Mouse (Mus musculus): Measurements from ENCODE around the gene Gm3667. TPM values are rescaled to one million over a fixed set of nuclear protein-coding genes. Genes with fewer than 3 reads are reported as not detected.
"Not testable (repeated sequence)": the region's sequence is repeated elsewhere in the genome, so short reads cannot be mapped to it uniquely, and the experiment has no call there.

Gene Gm3667
- polyA plus RNA-seq (2015; fragmentation: Nextera tagmentation; extraction: Ambion mirVana), result not detected in 2 replicates

GRCm38 (mm10) chr14:6889521-6890012 lies at the start of gene Gm3667:
Gene Gm3667 (minus strand): TSS chr14:6889962.
- not testable (repeated sequence) for H3K4me3 ChIP-seq (ENCODE audit: low read depth, low read length); H3K9me3 ChIP-seq (replicated peaks; ENCODE audit: control insufficient read depth, low read length)
- 0% methylated on average over 8 of the region's 43 CpGs for WGBS (ENCODE audit: insufficient replicate concordance)

GRCm38 (mm10) chr14:6899881-6900280 lies 10.1 kb upstream of the Gm3667 start:
- 80% methylated on average over 17 of the region's 24 CpGs for WGBS (ENCODE audit: insufficient replicate concordance)
- H3K9me3 ChIP-seq (replicated peaks; ENCODE audit: control insufficient read depth, low read length); H3K9ac ChIP-seq (ENCODE audit: low read depth, low read length); H3K36me3 ChIP-seq (ENCODE audit: control insufficient read depth, insufficient read depth); H3K4me3 ChIP-seq (ENCODE audit: low read depth, low read length); H3K4me2 ChIP-seq (ENCODE audit: low read depth, low read length); H3K27ac ChIP-seq (ENCODE audit: low read length); H3K4me1 ChIP-seq (ENCODE audit: control insufficient read depth, low read depth, low read length); ATAC-seq (ENCODE audit: low read depth); H3K27me3 ChIP-seq (ENCODE audit: control insufficient read depth, insufficient read depth, low read depth, low read length): not testable (repeated sequence)

More at GRCm38 (mm10) chr14:6889521-6890012, at the start of gene Gm3667:
- not testable (repeated sequence) for H3K4me1 ChIP-seq (ENCODE audit: control insufficient read depth, low read depth, low read length); H3K36me3 ChIP-seq (ENCODE audit: control insufficient read depth, insufficient read depth); H3K4me2 ChIP-seq (ENCODE audit: low read depth, low read length); H3K9ac ChIP-seq (ENCODE audit: low read depth, low read length); ATAC-seq (ENCODE audit: low read depth); H3K27me3 ChIP-seq (ENCODE audit: control insufficient read depth, insufficient read depth, low read depth, low read length); H3K27ac ChIP-seq (ENCODE audit: low read length)

- not testable (repeated sequence) for H3K9me3 ChIP-seq (replicated peaks; ENCODE audit: control insufficient read depth, low read length); H3K4me2 ChIP-seq (ENCODE audit: low read depth, low read length); H3K36me3 ChIP-seq (ENCODE audit: control insufficient read depth, insufficient read depth); H3K4me1 ChIP-seq (ENCODE audit: control insufficient read depth, low read depth, low read length); H3K4me3 ChIP-seq (ENCODE audit: low read depth, low read length); ATAC-seq (ENCODE audit: low read depth); H3K27ac ChIP-seq (ENCODE audit: low read length); H3K27me3 ChIP-seq (ENCODE audit: control insufficient read depth, insufficient read depth, low read depth, low read length); H3K9ac ChIP-seq (ENCODE audit: low read depth, low read length)
- WGBS (ENCODE audit: insufficient replicate concordance), result 15% methylated on average over 4 of the region's 5 CpGs
Observed at GRCm38 (mm10) chr14:6888811-6889210, 951 bp downstream of the Gm3667 start.

- H3K4me1 ChIP-seq (ENCODE audit: control insufficient read depth, low read depth, low read length); H3K4me2 ChIP-seq (ENCODE audit: low read depth, low read length); ATAC-seq (ENCODE audit: low read depth); H3K9ac ChIP-seq (ENCODE audit: low read depth, low read length); H3K27ac ChIP-seq (ENCODE audit: low read length); H3K27me3 ChIP-seq (ENCODE audit: control insufficient read depth, insufficient read depth, low read depth, low read length); H3K36me3 ChIP-seq (ENCODE audit: control insufficient read depth, insufficient read depth); H3K4me3 ChIP-seq (ENCODE audit: low read depth, low read length); H3K9me3 ChIP-seq (replicated peaks; ENCODE audit: control insufficient read depth, low read length): not testable (repeated sequence)
- no CpG with 5 or more reads among the region's 3 CpGs for WGBS (ENCODE audit: insufficient replicate concordance)
Observed at GRCm38 (mm10) chr14:6840211-6840610, 49.6 kb downstream of the Gm3667 start, which contains the start of gene Gm3642. Gene Gm3642 (minus strand): TSS chr14:6840311.

GRCm38 (mm10) chr14:6823297-6823696 lies 66.5 kb downstream of the Gm3667 start:
- 65% methylated on average over 3 of the region's 3 CpGs for WGBS (ENCODE audit: insufficient replicate concordance)
- not testable (repeated sequence) for H3K4me2 ChIP-seq (ENCODE audit: low read depth, low read length); H3K9ac ChIP-seq (ENCODE audit: low read depth, low read length)

More at GRCm38 (mm10) chr14:6823297-6823696, 66.5 kb downstream of the Gm3667 start:
- ATAC-seq (ENCODE audit: low read depth); H3K27me3 ChIP-seq (ENCODE audit: control insufficient read depth, insufficient read depth, low read depth, low read length); H3K4me1 ChIP-seq (ENCODE audit: control insufficient read depth, low read depth, low read length); H3K9me3 ChIP-seq (replicated peaks; ENCODE audit: control insufficient read depth, low read length); H3K4me3 ChIP-seq (ENCODE audit: low read depth, low read length); H3K27ac ChIP-seq (ENCODE audit: low read length); H3K36me3 ChIP-seq (ENCODE audit: control insufficient read depth, insufficient read depth): not testable (repeated sequence)

Other genes with a start within 250 kb of the Gm3667 start
- not detected in 2 replicates for gene Gm10251, start 205.8 kb downstream of the Gm3667 start, polyA plus RNA-seq (2015; fragmentation: Nextera tagmentation; extraction: Ambion mirVana)
- not detected in 2 replicates for gene Gm8050, start 169.7 kb downstream of the Gm3667 start, polyA plus RNA-seq (2015; fragmentation: Nextera tagmentation; extraction: Ambion mirVana)
- 0.12 TPM in 1 of 2 replicates, not detected in the other for gene Gm3636, start 147.6 kb downstream of the Gm3667 start, polyA plus RNA-seq (2015; fragmentation: Nextera tagmentation; extraction: Ambion mirVana)
- not detected in 2 replicates for gene Gm8362, start 115.6 kb downstream of the Gm3667 start, polyA plus RNA-seq (2015; fragmentation: Nextera tagmentation; extraction: Ambion mirVana)
- gene Gm3642, start 49.7 kb downstream of the Gm3667 start, polyA plus RNA-seq (2015; fragmentation: Nextera tagmentation; extraction: Ambion mirVana), result not detected in 2 replicates
- not detected in 2 replicates for gene Gm6356, start 83.9 kb upstream of the Gm3667 start, polyA plus RNA-seq (2015; fragmentation: Nextera tagmentation; extraction: Ambion mirVana)
- not detected in 2 replicates for gene Gm10406, start 137.5 kb upstream of the Gm3667 start, polyA plus RNA-seq (2015; fragmentation: Nextera tagmentation; extraction: Ambion mirVana)
- not detected in 2 replicates for gene Gm3685, start 155.0 kb upstream of the Gm3667 start, polyA plus RNA-seq (2015; fragmentation: Nextera tagmentation; extraction: Ambion mirVana)
- not detected in 2 replicates for gene Gm3696, start 210.7 kb upstream of the Gm3667 start, polyA plus RNA-seq (2015; fragmentation: Nextera tagmentation; extraction: Ambion mirVana)
- not detected in 2 replicates for gene Gm6676, start 235.4 kb upstream of the Gm3667 start, polyA plus RNA-seq (2015; fragmentation: Nextera tagmentation; extraction: Ambion mirVana)

All from liver, embryonic 16.5 days (tissue).